Mouse (Mus musculus) heart, postnatal 36 days (tissue): ENCODE measurements around the gene Ablim1. TPM values are rescaled to one million over a fixed set of nuclear protein-coding genes. Genes with fewer than 3 reads are reported as not detected.

ENCODE experiments used
- DNase-seq, 2 experiments: peaks; one replicate each; pipeline ENCODE4 v3.0.0; 2021 to 2022
- intact Hi-C: fragments of 180-260 bp; cut with DNase I; formaldehyde crosslinking; loops from one replicate; pipeline ENCODE4 v1.15.1; 2025
- total RNA-seq, 2 experiments: library from RNA; stranded (reverse); gene quantifications; 2 replicates each; pipeline ENCODE4 v1.2.3; 2021

Gene Ablim1
- total RNA-seq, 2 experiments from 2014 or later, result 423 to 468 TPM

GRCm38 (mm10) chr19:57238461-57238860 lies 76.3 kb downstream of the Ablim1 start:
- intact Hi-C loops, result loop anchor here (2.0 kb wide), 1 partner anchor 42 kb away; no protein-coding TSS in a partner anchor
- peak; percentile 31 to 57 for DNase-seq

DNA sequence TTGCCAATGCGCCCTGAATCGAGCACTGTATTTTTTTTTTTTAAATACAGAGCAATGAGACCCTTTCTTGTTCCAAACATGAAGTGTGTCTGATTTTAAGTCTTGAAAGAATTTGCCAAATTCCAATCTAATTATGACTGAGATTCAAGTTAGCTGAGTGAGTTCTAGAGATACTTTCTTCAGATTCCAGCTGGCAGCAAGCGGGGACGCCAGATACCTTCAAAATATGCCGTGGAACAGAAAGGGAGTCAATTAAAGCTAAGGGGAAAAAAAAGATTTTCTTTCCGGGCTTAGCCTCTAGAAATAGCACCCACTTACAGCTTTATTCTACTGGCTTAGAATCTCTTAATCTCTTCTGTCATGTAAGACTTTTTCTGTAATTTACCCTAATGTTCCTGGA lies 77.2 kb downstream of the Ablim1 start:
- intact Hi-C loops, result no loop called here
- no peak for DNase-seq

- intact Hi-C loops, result no loop called here
- DNase-seq, result no peak
Observed at GRCm38 (mm10) chr19:57236647-57237046, 78.1 kb downstream of the Ablim1 start.

- DNase-seq, result no peak
- intact Hi-C loops, result no loop called here
Observed at GRCm38 (mm10) chr19:57235931-57236330, 78.8 kb downstream of the Ablim1 start.

GRCm38 (mm10) chr19:57230996-57231395 lies 83.7 kb downstream of the Ablim1 start:
- intact Hi-C loops, result no loop called here
- DNase-seq, result no peak

GRCm38 (mm10) chr19:57229161-57229560 lies 85.6 kb downstream of the Ablim1 start:
- DNase-seq, result no peak
- intact Hi-C loops, result no loop called here

DNA sequence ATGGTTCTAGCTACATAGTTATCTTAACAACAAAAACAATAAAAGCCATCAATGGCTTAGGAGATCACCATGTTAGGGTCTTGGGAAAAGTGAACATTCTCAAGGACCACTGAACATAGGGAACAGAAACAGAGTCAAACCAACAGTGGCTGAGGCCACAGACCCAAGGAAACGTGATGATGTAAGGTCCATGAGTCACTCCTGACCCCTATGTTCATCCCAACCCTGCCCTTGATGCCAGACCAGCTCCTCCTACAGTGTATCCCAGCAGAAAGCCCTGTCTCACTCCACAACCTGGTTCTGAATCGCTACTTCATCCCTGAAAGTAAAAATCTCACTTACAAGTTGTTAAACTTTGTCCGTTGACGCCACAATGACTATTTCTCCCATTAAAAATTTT lies 86.1 kb downstream of the Ablim1 start:
- no peak for DNase-seq
- intact Hi-C loops, result no loop called here

DNA sequence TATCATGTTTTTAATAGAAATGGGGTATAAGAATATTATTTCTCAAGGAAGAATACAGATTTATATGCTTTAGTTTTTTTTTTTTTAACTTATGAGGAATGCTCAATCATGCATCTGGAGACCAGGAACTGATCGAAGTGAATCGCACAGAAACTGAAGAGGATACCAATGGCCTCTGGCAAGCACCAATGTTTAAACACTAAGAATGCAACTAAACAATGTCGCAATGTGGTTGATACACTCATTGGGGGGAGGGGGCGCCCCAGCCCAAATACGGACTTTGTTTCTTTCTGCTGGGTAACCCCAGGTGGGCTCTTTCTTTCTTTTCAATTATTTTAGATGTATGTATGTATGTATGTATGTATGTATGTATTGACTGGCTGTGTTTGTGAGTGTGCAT lies 90.3 kb downstream of the Ablim1 start:
- no peak for DNase-seq
- intact Hi-C loops, result no loop called here

- DNase-seq, result no peak
- intact Hi-C loops, result no loop called here
Observed at GRCm38 (mm10) chr19:57223686-57224085, 91.0 kb downstream of the Ablim1 start.

DNA sequence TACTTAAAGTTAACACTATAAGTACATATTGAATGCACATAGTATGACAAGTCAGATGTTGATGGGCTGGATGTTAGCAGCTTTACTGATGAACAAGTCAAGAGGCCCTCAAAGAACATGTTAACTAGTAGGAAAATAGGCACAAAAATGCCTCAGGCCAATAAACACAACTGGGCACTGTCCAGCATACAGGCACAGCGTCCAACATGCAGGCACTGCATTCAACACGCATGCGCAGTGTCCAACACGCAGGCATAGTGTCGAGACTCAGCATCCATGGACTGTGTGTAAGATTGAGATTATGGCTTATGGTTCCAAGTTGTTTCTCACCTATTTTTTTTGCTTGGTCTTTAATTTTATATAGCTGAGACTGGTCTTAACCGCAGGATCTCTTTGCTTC lies 92.1 kb downstream of the Ablim1 start:
- no peak for DNase-seq
- intact Hi-C loops, result no loop called here

DNA sequence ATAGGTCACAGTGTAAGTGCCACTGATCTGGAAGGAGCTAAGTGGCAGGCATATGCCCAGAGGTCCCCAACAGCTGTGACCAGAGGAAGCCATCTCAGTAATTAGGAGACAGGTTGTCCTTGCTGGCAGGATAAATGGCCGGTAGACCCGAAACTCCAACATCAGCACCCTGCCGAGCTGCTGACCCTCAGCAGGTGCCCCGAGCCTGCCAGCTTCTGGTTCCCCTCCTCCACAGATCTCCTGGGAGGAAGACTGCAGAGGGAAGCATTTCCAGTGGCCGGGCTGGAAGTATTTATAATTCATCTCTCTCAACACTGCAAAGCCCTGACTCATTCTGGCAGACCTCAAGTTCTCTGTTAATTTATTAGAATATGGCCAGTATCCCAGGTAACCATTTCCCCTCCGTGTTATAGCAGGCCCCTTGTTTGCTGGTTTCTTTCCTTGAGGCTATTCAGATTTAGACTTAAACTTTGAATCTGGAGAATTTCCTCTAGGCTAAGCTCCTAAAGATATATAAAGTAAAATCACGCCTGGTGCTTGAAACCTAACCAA lies 93.0 kb downstream of the Ablim1 start:
- intact Hi-C loops, result no loop called here
- no peak for DNase-seq

GRCm38 (mm10) chr19:57219758-57220157 lies 95.0 kb downstream of the Ablim1 start:
- intact Hi-C loops, result no loop called here
- DNase-seq, result no peak

- intact Hi-C loops, result no loop called here
- no peak for DNase-seq
Observed at GRCm38 (mm10) chr19:57217161-57217560, 97.6 kb downstream of the Ablim1 start.

- DNase-seq, result no peak
- intact Hi-C loops, result no loop called here
Observed at GRCm38 (mm10) chr19:57215527-57215926, 99.2 kb downstream of the Ablim1 start.

DNA sequence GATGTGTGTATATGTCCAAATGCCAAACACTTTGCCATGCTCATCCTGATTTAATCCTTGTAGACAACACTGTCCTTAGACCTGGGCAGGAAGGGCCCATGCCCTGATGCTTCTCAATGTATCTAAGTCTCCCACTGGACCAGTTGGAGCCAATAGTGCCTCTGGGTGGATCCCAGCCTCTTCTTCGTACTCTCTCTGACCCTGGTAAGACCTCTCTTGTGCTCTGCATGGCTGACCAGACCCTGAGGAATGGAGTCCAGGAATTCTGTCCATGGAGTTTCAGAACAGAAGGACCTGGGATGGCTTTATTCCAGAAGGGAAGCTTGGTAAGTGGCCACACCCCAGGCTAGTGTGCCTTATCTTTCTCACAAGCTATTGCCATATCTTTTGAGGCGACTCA lies 102.3 kb downstream of the Ablim1 start:
- peak in 1 of 2 experiments; percentile 16 for DNase-seq
- intact Hi-C loops, result loop anchor here (2.0 to 5.0 kb wide), 2 partner anchors 54 to 115 kb away; no protein-coding TSS in a partner anchor

- DNase-seq, result peak; percentile 47 to 51
- intact Hi-C loops, result loop anchor here (2.0 to 5.0 kb wide), 2 partner anchors 55 to 116 kb away; no protein-coding TSS in a partner anchor
Observed at GRCm38 (mm10) chr19:57211444-57212111, 103.1 kb downstream of the Ablim1 start.

DNA sequence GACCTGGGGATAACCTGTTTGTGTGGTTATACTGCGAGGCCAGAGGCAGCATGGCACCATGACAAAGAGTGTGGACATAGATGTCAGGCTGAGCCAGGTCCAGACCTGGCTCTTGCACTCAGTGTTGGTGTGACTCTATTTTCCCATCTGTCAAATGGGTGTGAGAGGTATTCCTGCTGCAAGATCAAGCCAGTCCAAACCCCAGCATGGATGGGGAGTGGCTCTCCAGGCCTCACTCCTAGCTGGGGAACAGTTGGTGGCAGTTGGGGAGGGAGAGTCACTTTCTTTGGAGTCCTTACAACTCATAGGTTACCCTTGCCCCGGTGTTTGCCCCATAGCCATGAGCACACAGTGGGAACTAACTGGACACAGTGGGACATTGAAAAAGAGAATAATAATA lies 103.8 kb downstream of the Ablim1 start:
- no peak for DNase-seq
- intact Hi-C loops, result loop anchor here (5.0 kb wide), 1 partner anchor 116 kb away; no protein-coding TSS in a partner anchor

DNA sequence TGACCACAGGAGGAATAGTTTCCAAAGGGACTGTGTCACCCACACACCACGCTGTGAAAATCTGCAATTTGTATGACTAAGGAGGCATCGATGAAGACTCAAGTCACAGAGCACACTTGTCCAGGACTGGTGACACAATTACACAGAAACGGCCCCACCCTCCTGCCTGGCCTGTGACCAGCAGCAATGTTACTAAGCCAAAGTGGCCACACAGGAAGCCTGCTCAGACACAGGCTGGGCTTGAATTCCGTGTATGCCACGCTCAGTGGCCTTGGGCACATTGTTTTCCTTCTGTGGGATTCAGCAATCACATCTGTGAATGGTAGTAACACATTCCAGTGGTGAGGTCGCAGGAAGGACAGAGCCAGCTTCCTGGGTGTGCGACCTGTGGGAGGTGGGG lies 110.6 kb downstream of the Ablim1 start:
- DNase-seq, result peak; percentile 66 to 72
- intact Hi-C loops, result no loop called here

DNA sequence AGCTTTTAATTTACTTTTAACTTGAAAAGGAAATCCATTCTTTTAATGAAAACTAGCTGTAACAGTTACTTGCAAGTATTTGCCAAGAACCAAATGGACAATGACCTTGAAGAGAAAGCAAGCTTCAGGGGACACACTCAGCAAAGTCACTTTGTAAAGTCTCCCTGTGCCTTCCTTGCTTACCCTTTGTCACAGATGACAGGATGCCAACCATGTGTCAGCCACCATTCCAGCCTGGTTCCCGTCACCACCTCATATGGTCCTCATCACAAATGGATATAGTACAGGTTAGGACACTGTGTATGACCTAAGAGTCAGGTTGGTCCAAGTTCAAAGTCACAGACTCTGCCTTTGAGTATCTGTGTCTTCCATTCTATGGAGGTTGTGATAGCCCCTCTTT lies 112.2 kb downstream of the Ablim1 start:
- DNase-seq, result no peak
- intact Hi-C loops, result no loop called here

DNA sequence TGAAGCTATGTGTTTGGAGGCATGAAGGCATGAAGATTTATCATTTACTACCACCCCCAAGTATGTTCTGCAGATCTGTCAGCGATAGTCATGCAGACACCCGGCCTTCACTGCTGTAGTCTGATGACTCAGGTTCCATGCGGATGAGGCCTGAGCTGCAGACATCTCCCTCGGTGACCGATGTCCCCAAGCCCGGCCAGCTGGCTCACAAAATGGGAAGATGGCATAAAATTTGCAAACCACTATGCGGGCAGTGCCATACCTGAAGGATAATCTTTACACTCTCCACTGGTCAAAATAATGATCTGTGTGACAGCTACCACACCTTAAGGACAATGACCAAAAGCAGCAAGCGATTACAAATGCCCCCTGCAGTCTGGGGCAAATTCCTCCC lies 113.6 kb downstream of the Ablim1 start:
- intact Hi-C loops, result no loop called here

DNA sequence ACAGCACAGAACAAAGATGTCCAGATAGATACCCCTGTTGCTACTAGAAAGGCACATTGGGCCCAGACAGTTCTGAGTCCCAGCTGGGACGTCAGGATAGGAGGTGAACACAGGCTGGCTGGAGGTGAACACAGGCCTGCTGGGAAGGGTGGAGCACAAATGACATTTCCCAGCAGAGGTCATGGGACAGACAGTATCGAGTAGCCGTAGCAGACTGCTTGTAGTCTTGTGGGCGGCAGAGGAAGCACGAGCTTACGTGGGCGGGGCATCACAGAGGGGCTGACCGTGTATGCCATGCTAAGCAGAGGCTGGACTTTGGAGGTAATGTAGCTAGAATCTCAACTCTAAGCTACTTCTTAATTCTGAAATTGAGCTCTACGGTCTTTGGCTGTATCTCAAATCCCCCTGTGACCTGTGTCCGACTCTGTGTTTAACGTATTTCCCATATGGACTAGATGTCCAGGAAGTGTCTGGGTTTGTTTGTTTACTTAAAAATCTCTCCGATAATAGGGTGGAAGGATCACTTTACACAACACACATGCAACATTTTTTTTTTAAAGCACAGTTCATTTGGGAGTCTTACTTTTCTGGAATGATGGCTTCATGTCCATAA lies 114.1 kb downstream of the Ablim1 start:
- intact Hi-C loops, result no loop called here
- DNase-seq, result no peak

More for the DNA sequence above, 113.6 kb downstream of the Ablim1 start:
- no peak for DNase-seq

DNA sequence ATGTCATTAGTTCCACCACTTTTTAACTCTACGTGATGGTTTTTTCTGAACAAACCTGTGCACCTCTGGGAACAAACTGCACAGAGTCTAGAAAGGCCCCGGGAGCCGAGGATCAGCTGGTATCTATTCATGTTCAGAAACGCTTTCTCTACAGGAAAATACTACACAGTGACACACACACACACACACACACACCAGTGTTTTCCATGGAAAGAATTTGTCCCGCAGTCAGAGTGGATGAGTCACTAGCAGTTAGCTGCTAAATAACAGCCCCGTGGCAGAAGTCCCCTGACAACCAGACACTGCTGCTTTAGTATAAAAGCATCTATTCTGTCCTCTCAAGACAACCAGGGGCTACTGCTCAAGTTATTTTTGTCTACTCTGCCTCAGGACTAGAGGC lies 115.4 kb downstream of the Ablim1 start:
- DNase-seq, result no peak
- intact Hi-C loops, result loop anchor here (1.0 kb wide), 1 partner anchor 43 kb away; no protein-coding TSS in a partner anchor
